Mouse (Mus musculus) ES-Bruce4 (cell line): ENCODE measurements around the gene S1pr3. TPM values are rescaled to one million over a fixed set of nuclear protein-coding genes. Genes with fewer than 3 reads are reported as not detected.

Experiments used
- H3K27ac ChIP-seq: 2 replicates; pipeline ENCODE4 v1.5.1; 2012; ENCODE audit warnings: low read length, inconsistent platforms; ENCODE audit not compliant: insufficient read depth
- H3K27me3 ChIP-seq: 2 replicates; pipeline ENCODE4 v1.6.1; 2012; ENCODE audit warnings: mild to moderate bottlenecking, low read length, inconsistent platforms; ENCODE audit not compliant: control insufficient read depth, poor library complexity, insufficient read depth, severe bottlenecking
- H3K36me3 ChIP-seq: 2 replicates; pipeline ENCODE4 v1.6.1; 2012; ENCODE audit warnings: inconsistent platforms, mild to moderate bottlenecking, low read length, moderate library complexity; ENCODE audit not compliant: control insufficient read depth, poor library complexity, insufficient read depth, severe bottlenecking
- H3K4me1 ChIP-seq: one replicate; pipeline ENCODE4 v1.8.1; 2011; ENCODE audit warnings: low read length; ENCODE audit not compliant: control insufficient read depth, insufficient read depth
- H3K4me3 ChIP-seq: 2 replicates; pipeline ENCODE4 v1.5.1; 2011; ENCODE audit warnings: low read depth, mild to moderate bottlenecking, low read length
- H3K9ac ChIP-seq: 2 replicates; pipeline ENCODE4 v1.6.1; 2012; ENCODE audit warnings: low read depth, mild to moderate bottlenecking, inconsistent platforms; ENCODE audit not compliant: poor library complexity, severe bottlenecking
- H3K9me3 ChIP-seq: replicated peaks from 2 replicates; pipeline ENCODE4 v1.6.1; 2012; ENCODE audit warnings: mild to moderate bottlenecking, low read length, inconsistent platforms; ENCODE audit not compliant: control insufficient read depth, poor library complexity, insufficient read depth, severe bottlenecking
- CTCF ChIP-seq: IDR thresholded peaks from one replicate; pipeline ENCODE4 v1.8.1; 2011; ENCODE audit warnings: low read depth, low read length
- EP300 ChIP-seq: IDR thresholded peaks from 2 replicates; pipeline ENCODE4 v1.6.1; 2011; ENCODE audit warnings: low read depth, low read length; ENCODE audit not compliant: insufficient read depth
- POLR2A ChIP-seq: IDR thresholded peaks from one replicate; pipeline ENCODE4 v1.8.1; 2011; ENCODE audit warnings: low read length; ENCODE audit not compliant: insufficient read depth
- polyA plus RNA-seq: library from polyadenylated mRNA; stranded (reverse); fragments of >200 nt; gene quantifications from 2 replicates; pipeline ENCODE4 v1.2.4, GENCODE M21; 2011; ENCODE audit warnings: low read depth; ENCODE audit not compliant: missing spikeins, insufficient read depth, insufficient read length

The S1pr3 gene
- polyA plus RNA-seq, 1 experiment, result 0.97 TPM

GRCm38 (mm10) chr13:51384899-51385298 lies 23.5 kb upstream of the S1pr3 start:
- Histone ChIP-seq H3K4me3 (no peak overlapping the region), H3K9me3 (no peaks in the 10 kb centered on the region), H3K4me1 (peaks cover 3% of the 10 kb centered on the region), H3K36me3 (no peaks in the 10 kb centered on the region), H3K27me3 (no peaks in the 10 kb centered on the region), H3K27ac (no peak overlapping the region), H3K9ac (no peak overlapping the region)
- TF ChIP-seq POLR2A (no peak), CTCF (no peak), EP300 (no peak)

- Histone ChIP-seq H3K4me3 (no peak overlapping the region), H3K9me3 (no peaks in the 10 kb centered on the region), H3K27ac (no peak overlapping the region), H3K4me1 (no peaks in the 10 kb centered on the region), H3K27me3 (no peaks in the 10 kb centered on the region), H3K36me3 (no peaks in the 10 kb centered on the region), H3K9ac (no peak overlapping the region)
- TF ChIP-seq CTCF (no peak), EP300 (no peak), POLR2A (no peak)
These were observed 20.5 kb upstream of the S1pr3 start for GRCm38 (mm10) chr13:51387908-51388307.

- no peaks in the 10 kb centered on the region for H3K27me3 ChIP-seq
- peaks cover 7% of the 10 kb centered on the region; the same call in 1 of the 2 replicates for H3K9me3 ChIP-seq
- H3K36me3 ChIP-seq, result no peaks in the 10 kb centered on the region
- TF ChIP-seq EP300, result no peak
- TF ChIP-seq POLR2A, result no peak
- TF ChIP-seq CTCF, result no peak
- no peaks in the 10 kb centered on the region for H3K4me1 ChIP-seq
- H3K4me3 ChIP-seq, result no peak overlapping the region
- H3K9ac ChIP-seq, result no peak overlapping the region
- no peak overlapping the region for H3K27ac ChIP-seq
These were observed 18.0 kb upstream of the S1pr3 start for GRCm38 (mm10) chr13:51390398-51390797.

- no peaks in the 10 kb centered on the region for H3K27me3 ChIP-seq
- H3K27ac ChIP-seq, result no peak overlapping the region
- H3K9ac ChIP-seq, result no peak overlapping the region
- no peaks in the 10 kb centered on the region for H3K4me1 ChIP-seq
- H3K4me3 ChIP-seq, result no peak overlapping the region
- H3K9me3 ChIP-seq, result peaks cover 8% of the 10 kb centered on the region; the same call in 1 of the 2 replicates
- no peaks in the 10 kb centered on the region for H3K36me3 ChIP-seq
- TF ChIP-seq CTCF, result no peak
- TF ChIP-seq POLR2A, result no peak
- TF ChIP-seq EP300, result no peak
These were observed 17.0 kb upstream of the S1pr3 start for GRCm38 (mm10) chr13:51391359-51391916.

GRCm38 (mm10) chr13:51392256-51392655 lies 16.2 kb upstream of the S1pr3 start:
- Histone ChIP-seq H3K36me3 (no peaks in the 10 kb centered on the region), H3K27ac (no peak overlapping the region), H3K27me3 (no peaks in the 10 kb centered on the region), H3K4me1 (no peaks in the 10 kb centered on the region), H3K4me3 (no peak overlapping the region), H3K9me3 (peaks cover 8% of the 10 kb centered on the region; the same call in 1 of the 2 replicates), H3K9ac (no peak overlapping the region)
- TF ChIP-seq EP300, result no peak
- no peak for TF ChIP-seq POLR2A
- no peak for TF ChIP-seq CTCF

- Histone ChIP-seq H3K9ac (no peak overlapping the region), H3K27me3 (no peaks in the 10 kb centered on the region), H3K27ac (no peak overlapping the region), H3K36me3 (no peaks in the 10 kb centered on the region), H3K4me1 (peaks cover 4% of the 10 kb centered on the region), H3K9me3 (peaks cover 8% of the 10 kb centered on the region; the same call in 1 of the 2 replicates), H3K4me3 (no peak overlapping the region)
- TF ChIP-seq CTCF (no peak), POLR2A (no peak), EP300 (no peak)
These were observed 10.6 kb upstream of the S1pr3 start for GRCm38 (mm10) chr13:51397861-51398260.
